Mouse (Mus musculus): ENCODE measurements around the gene Acss1. TPM values are rescaled to one million over a fixed set of nuclear protein-coding genes. Genes with fewer than 3 reads are reported as not detected.

The Acss1 gene
- total RNA-seq, 2 experiments from 2014 or later, result 26.4 to 26.8 TPM

DNA sequence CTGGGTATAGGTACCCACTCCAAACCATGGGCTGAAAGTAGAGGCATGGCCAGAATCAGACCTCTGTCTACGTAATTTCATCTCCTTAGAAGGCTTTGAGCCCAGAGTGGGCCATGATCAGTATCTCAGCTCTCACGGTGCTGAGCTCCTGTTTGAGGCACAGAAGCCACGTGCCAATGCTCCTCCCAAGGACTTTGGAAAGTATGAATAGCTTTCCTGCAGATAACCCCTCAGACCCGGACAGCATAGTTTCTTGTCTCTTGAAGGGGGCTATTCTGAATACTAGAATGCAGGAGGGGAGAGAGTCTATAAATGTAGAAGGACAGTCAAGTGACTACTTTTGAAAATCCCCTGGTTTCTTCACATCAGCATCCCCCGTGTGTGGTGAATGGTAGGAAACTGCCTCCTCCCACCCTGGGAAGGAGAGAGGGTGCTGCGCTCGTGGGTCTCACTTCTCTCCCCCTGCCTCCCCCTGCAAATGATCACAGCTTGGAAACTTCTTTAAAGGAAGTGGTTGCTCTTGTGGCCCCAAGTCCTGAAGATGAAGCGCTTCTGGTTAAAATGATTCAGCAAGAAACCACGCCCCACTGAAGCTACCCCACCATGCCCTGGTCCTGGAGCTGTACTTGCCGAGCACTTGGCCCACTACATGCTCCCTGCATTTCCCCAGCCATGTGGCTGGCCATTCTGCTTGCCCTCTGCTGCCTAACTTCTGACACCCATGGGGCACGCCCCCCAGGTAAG lies 98.3 kb downstream of the Acss1 start, which contains the start of gene Cst7:
Gene Cst7 (plus strand): TSS at position 569 of the 744 bp plus-strand sequence.
- Histone ChIP-seq H3K27ac (no peak within 1 kb of the TSS), H3K4me3 (no peak within 1 kb of the TSS)
- no peak for TF ChIP-seq CTCF (conservative IDR thresholded peaks at IDR 0.05)
- DNase-seq (ENCODE audit: low spot score in 2 of 2), result no peak

Other genes with a start within 250 kb of the Acss1 start
- gene Zfp442, start 217.0 kb downstream of the Acss1 start, total RNA-seq (2021), result 1 to 10 TPM; 8.1 to 9.4 TPM
- under 1 TPM in 1 of 2 experiments, not detected in 1; 0.26 TPM for gene Zfp345, start 183.4 kb downstream of the Acss1 start, total RNA-seq (2021)
- gene Cst7, start 98.1 kb downstream of the Acss1 start, total RNA-seq (2021), result under 1 TPM in 1 of 2 experiments, not detected in 1; 0.38 TPM
- 10 to 100 TPM; 56.7 to 57.2 TPM for gene Apmap, start 59.9 kb downstream of the Acss1 start, total RNA-seq (2021)
- gene Vsx1, start 20.9 kb upstream of the Acss1 start, total RNA-seq (2021), result under 1 TPM in 1 of 2 experiments, not detected in 1; 0.12 TPM
- gene Entpd6, start 80.5 kb upstream of the Acss1 start, total RNA-seq (2021), result 10 to 100 TPM; 65.5 to 68.9 TPM
- gene Pygb, start 118.2 kb upstream of the Acss1 start, total RNA-seq (2021), result 100 to 1,000 TPM; 203 to 212 TPM
- 100 to 1,000 TPM; 314 to 317 TPM for gene Abhd12, start 236.2 kb upstream of the Acss1 start, total RNA-seq (2021)
- 1 to 10 TPM; 1.0 to 2.0 TPM for gene Gins1, start 236.9 kb upstream of the Acss1 start, total RNA-seq (2021)

All from layer of hippocampus, adult 2 months (tissue).